ENCODE assay signal across 11 mouse cellular contexts in genomic region chr4:126027980-126028379, GRCm38 (mm10). TPM values are rescaled to one million over a fixed set of nuclear protein-coding genes. Genes with fewer than 3 reads are reported as not detected.
"Had no signal": no experiment of that assay in that cellular context is flagged by ENCODE, and none has a peak within 500 bp of the region (broad histone marks: within the 10 kb centered on the region; RNA-seq: fewer than 3 reads in every experiment).

No protein-coding gene starts in this region.

- H3K36me3 ChIP-seq: limb, embryonic 15.5 days; midbrain, embryonic 12.5 days; neural tube, embryonic 15.5 days had no signal

- H3K4me1 ChIP-seq: limb, embryonic 15.5 days; midbrain, embryonic 12.5 days; neural tube, embryonic 15.5 days had no signal

- H3K4me3 ChIP-seq: left cerebral cortex, adult 2 months; limb, embryonic 15.5 days; midbrain, embryonic 12.5 days; myocyte; neural tube, embryonic 15.5 days had no signal

- H3K27me3 ChIP-seq: limb, embryonic 15.5 days; midbrain, embryonic 12.5 days; neural tube, embryonic 15.5 days had no signal

- DNase-seq: kidney, adult 8-10 months; kidney, postnatal 25 days; lung, adult 18-20 months; right cerebral cortex, adult 18-20 months; thymus, postnatal 4 days had no signal

- H3K9ac ChIP-seq: limb, embryonic 15.5 days; midbrain, embryonic 12.5 days; neural tube, embryonic 15.5 days had no signal

- H3K27ac ChIP-seq: left cerebral cortex, adult 2 months; limb, embryonic 15.5 days; midbrain, embryonic 12.5 days; neural tube, embryonic 15.5 days; stomach, postnatal 0 days had no signal

- H3K4me2 ChIP-seq: limb, embryonic 15.5 days; midbrain, embryonic 12.5 days; neural tube, embryonic 15.5 days had no signal

- H3K9me3 ChIP-seq: limb, embryonic 15.5 days; midbrain, embryonic 12.5 days; neural tube, embryonic 15.5 days had no signal

RNA-seq across cellular contexts. Expression of gene Csf3r, which starts 3.6 kb away (rescaled TPM):
- polyA plus RNA-seq: myocyte had no signal
